Mouse (Mus musculus) thymus, adult 2 months (tissue): ENCODE measurements around the gene Defb23. TPM values are rescaled to one million over a fixed set of nuclear protein-coding genes. Genes with fewer than 3 reads are reported as not detected.
"Not testable (repeated sequence)": the region's sequence is repeated elsewhere in the genome, so short reads cannot be mapped to it uniquely, and the experiment has no call there.

ENCODE experiments used
- DNase-seq: peaks from one replicate; pipeline ENCODE4 v3.0.0; 2021
- H3K27ac ChIP-seq: fragments of 200-500 bp; 2 replicates; pipeline ENCODE4 v1.5.1; 2012; ENCODE audit warnings: low read length, control low read depth; ENCODE audit not compliant: control insufficient read depth, insufficient read depth
- H3K27me3 ChIP-seq: fragments of 200-500 bp; 2 replicates; pipeline ENCODE4 v1.6.1; 2012; ENCODE audit warnings: mild to moderate bottlenecking, low read length, moderate library complexity, mixed read lengths; ENCODE audit not compliant: control insufficient read depth, insufficient read depth
- H3K36me3 ChIP-seq: fragments of 200-500 bp; 2 replicates; pipeline ENCODE4 v1.6.1; 2012; ENCODE audit warnings: mild to moderate bottlenecking, low read length, moderate library complexity; ENCODE audit not compliant: control insufficient read depth, insufficient read depth
- H3K4me1 ChIP-seq: fragments of 200-500 bp; replicated peaks from 2 replicates; pipeline ENCODE4 v1.6.1; 2012; ENCODE audit warnings: low read length; ENCODE audit not compliant: control insufficient read depth, insufficient read depth
- H3K4me3 ChIP-seq: fragments of 200-500 bp; 2 replicates; pipeline ENCODE4 v1.5.1; 2012; ENCODE audit warnings: mild to moderate bottlenecking, low read length, control low read depth, moderate library complexity; ENCODE audit not compliant: control insufficient read depth, insufficient read depth
- CTCF ChIP-seq: fragments of 200-500 bp; IDR thresholded peaks from 2 replicates; pipeline ENCODE4 v1.5.1; 2012; ENCODE audit warnings: mild to moderate bottlenecking, control low read depth, low read length, moderate library complexity, borderline replicate concordance; ENCODE audit not compliant: control insufficient read depth, poor library complexity, insufficient read depth; ENCODE audit errors: extremely low read depth
- POLR2A ChIP-seq: fragments of 200-500 bp; IDR thresholded peaks from 2 replicates; pipeline ENCODE4 v1.6.1; 2012; ENCODE audit warnings: mild to moderate bottlenecking, low read length, control low read depth, moderate library complexity; ENCODE audit not compliant: control insufficient read depth, poor library complexity, insufficient read depth; ENCODE audit errors: extremely low read depth
- WGBS: fragments of 180-500 bp; shearing (Covaris S2); methylation state at CpG from one replicate; pipeline ENCODE4 v1.1.7; 2018; 5-methylcytosine and 5-hydroxymethylcytosine counted together
- polyA plus RNA-seq: library from polyadenylated mRNA; depleted of rRNA; stranded (reverse); fragments of >200 nt; gene quantifications from 2 replicates; pipeline ENCODE4 v1.2.3, GENCODE M21; 2012

Defb23 gene
- polyA plus RNA-seq, 1 experiment: not detected

- H3K27ac ChIP-seq: no peak overlapping the region
- no peaks in the 10 kb centered on the region for H3K36me3 ChIP-seq
- H3K4me3 ChIP-seq: no peak overlapping the region
- no peak for TF ChIP-seq CTCF
- no peak for TF ChIP-seq POLR2A
- H3K4me1 ChIP-seq: peaks cover 2% of the 10 kb centered on the region; the same call in 1 of the 2 replicates
- no peak for DNase-seq
- 85% methylated on average over 1 of the region's 1 CpGs for WGBS
- no peaks in the 10 kb centered on the region for H3K27me3 ChIP-seq
Observed at GRCm38 (mm10) chr2:152438963-152439362, 25.5 kb downstream of the Defb23 start.

DNA sequence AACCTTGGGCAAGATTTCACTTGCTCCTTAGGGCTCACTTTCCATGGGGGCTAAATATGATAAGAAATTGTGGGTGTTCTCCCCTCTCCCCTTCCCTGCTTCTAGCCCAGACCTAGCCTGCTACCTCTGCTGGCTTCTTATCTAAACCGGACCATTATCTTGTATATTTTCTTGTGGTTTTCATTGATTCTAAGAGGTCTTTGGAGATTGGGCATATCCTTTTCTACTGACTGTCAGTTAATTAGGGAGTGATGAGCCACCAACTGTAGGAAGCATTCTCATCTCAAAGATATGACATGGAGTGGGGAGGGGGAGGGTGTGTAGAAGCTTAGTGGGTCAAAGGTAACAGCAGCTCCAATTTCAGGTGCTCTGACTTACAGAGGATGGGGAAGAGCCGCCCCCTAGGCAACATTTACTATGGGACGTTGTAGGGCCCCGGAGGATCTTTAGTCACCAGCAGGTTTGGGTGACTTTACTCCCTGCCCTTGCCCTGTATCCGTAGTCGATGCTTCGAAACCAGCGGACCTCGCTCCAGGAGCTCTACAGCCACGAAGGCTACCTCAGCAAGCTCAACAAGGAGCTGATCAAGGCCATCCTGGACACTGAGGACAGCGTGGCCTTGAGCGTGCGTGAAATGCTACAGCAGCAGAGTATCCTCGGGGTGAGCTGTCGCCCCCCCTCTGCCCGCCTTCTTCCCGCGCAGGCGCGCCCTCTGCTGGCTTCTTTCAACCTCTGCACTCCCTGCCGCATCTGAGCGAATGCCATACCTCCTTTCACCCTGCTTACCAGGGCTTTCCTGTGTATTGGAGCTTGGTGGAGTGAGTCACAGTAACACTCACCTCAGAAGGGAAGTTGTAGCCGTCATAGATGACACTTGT is 27.2 kb downstream of the Defb23 start:
- TF ChIP-seq POLR2A (no peak), CTCF (peak; percentile 95)
- Histone ChIP-seq H3K36me3 (no peaks in the 10 kb centered on the region), H3K27me3 (no peaks in the 10 kb centered on the region), H3K4me1 (peaks cover 2% of the 10 kb centered on the region; the same call in 1 of the 2 replicates), H3K4me3 (peak overlapping the region; percentile 15; the same call in 1 of the 2 replicates), H3K27ac (no peak overlapping the region)
- peak; percentile 79 for DNase-seq
- WGBS: 10% methylated on average over 23 of the region's 23 CpGs

DNA sequence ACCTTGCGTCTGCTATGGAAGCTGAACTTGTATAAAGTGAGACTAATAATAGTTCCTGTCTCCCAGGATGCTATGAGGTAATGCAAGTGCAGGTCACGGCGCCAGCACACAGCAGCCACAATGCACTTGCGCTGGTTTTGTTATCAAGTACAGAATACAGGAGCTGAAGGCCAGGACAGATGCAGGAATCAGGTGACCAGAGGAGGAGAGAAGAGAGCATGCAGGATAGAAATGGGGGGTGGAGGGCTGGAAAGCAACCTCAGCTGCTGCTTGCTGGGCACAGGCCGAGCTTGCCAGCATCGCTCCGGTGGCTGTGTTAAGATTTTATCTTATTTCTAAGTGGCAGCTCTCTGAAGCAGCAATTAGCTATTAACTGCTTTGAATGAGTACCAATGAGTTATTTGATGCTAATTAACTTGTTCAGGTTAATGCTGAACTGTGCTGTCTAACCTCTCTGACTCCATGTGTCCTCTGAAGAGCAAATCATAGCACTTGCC is 28.0 kb downstream of the Defb23 start:
- Histone ChIP-seq H3K4me3 (no peak overlapping the region), H3K4me1 (peaks cover 2% of the 10 kb centered on the region; the same call in 1 of the 2 replicates), H3K27ac (no peak overlapping the region), H3K27me3 (no peaks in the 10 kb centered on the region), H3K36me3 (no peaks in the 10 kb centered on the region)
- WGBS: 96% methylated on average over 7 of the region's 7 CpGs
- no peak for TF ChIP-seq POLR2A
- no peak for TF ChIP-seq CTCF
- no peak for DNase-seq

DNA sequence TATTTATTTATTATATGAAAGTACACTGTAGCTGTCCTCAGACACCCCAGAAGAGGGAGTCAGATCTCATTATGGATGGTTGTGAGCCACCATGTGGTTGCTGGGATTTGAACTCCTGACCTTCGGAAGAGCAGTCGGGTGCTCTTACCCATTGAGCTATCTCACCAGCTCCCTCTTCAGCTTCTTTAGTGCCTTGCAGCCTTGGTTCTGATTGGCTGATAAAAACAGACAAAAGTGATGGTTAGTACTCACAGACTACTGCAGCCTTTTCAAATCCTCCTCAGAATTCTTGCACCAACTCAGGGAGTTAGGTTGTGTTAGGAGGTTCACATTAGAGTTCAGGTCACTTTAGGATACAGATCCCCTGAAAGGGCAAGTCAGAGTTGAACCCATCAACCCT is 35.9 kb downstream of the Defb23 start:
- H3K36me3 ChIP-seq: not testable (repeated sequence)

GRCm38 (mm10) chr2:152427493-152427892 is 36.9 kb downstream of the Defb23 start:
- DNase-seq: no peak
- H3K4me3 ChIP-seq: no peak overlapping the region
- H3K36me3 ChIP-seq: no peaks in the 10 kb centered on the region
- H3K27me3 ChIP-seq: no peaks in the 10 kb centered on the region
- 66% methylated on average over 12 of the region's 12 CpGs for WGBS
- H3K27ac ChIP-seq: no peak overlapping the region
- TF ChIP-seq POLR2A: no peak
- no peak for TF ChIP-seq CTCF
- no peaks in the 10 kb centered on the region for H3K4me1 ChIP-seq

More for the DNA sequence above, 35.9 kb downstream of the Defb23 start:
- not testable (repeated sequence) for H3K4me3 ChIP-seq, H3K27me3 ChIP-seq, H3K27ac ChIP-seq, H3K4me1 ChIP-seq, DNase-seq
- 78% methylated on average over 2 of the region's 2 CpGs for WGBS

DNA sequence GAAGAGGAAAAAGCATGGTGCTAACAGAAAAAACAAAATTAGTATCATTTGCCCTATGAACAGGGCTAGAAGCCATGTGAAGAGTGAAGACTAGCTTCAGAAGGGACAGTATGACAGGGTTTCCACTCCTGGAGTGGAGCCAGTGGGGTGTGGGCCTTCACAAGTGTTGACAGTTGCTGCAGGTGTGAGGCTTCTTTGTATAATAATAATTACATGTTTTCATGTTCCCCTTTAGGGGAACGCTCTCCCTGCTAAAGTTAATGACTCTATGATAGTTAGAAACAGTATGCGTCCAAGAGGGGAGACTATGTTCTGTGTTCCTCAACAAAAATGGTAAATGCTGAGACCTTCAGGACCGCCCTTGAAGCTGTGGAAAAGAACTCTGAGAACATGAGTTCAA is 48.6 kb downstream of the Defb23 start:
- Histone ChIP-seq H3K36me3 (no peaks in the 10 kb centered on the region), H3K4me1 (peaks cover 8% of the 10 kb centered on the region; the same call in 1 of the 2 replicates), H3K27me3 (peaks cover 7% of the 10 kb centered on the region), H3K4me3 (no peak overlapping the region), H3K27ac (no peak overlapping the region)
- no peak for DNase-seq
- 98% methylated on average over 3 of the region's 3 CpGs for WGBS
- no peak for TF ChIP-seq CTCF
- TF ChIP-seq POLR2A: no peak
